Mouse (Mus musculus): Measurements from ENCODE around the gene Ppp2r5c. TPM values are rescaled to one million over a fixed set of nuclear protein-coding genes. Genes with fewer than 3 reads are reported as not detected.

Ppp2r5c gene
- polyA plus RNA-seq, 1 experiment from 2014 or later, result 148 TPM

DNA sequence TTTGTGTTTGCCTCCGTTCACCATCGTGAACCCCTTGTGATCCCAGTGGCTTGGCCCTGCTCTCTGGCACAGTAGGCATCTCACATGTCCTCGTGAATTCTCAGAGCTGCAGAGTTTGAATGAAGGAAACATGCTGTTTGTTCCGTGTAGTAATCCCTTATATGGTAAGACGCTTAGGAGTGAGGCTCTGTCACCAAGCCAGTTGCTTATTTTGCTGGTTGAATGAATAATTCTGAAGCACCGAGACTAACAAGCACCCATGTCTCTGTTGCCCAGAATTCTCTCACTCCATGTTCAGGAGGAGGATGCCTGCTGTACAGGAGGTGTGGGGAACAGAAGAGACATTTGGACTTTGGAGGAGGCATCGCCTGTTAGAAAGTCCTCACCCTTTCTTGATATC lies 9.1 kb downstream of the Ppp2r5c start:
- Histone ChIP-seq H3K36me3 (ENCODE audit: control insufficient read depth, insufficient read depth, low read length) (no peaks in the 10 kb centered on the region), H3K27me3 (ENCODE audit: control insufficient read depth, insufficient read depth, low read length) (no peaks in the 10 kb centered on the region), H3K9ac (replicated peaks; ENCODE audit: low read depth, low read length) (no peak overlapping the region), H3K4me3 (ENCODE audit: low read depth, low read length) (no peak overlapping the region), H3K4me1 (ENCODE audit: control insufficient read depth, insufficient read depth, low read length) (no peaks in the 10 kb centered on the region), H3K9me3 (ENCODE audit: control insufficient read depth, low read length) (no peaks in the 10 kb centered on the region), H3K27ac (ENCODE audit: low read depth, low read length) (no peak overlapping the region), H3K4me2 (ENCODE audit: low read depth, low read length) (no peak overlapping the region)
- WGBS, result 90% methylated on average over 7 of the region's 7 CpGs
- no peak for ATAC-seq (ENCODE audit: low read depth)

DNA sequence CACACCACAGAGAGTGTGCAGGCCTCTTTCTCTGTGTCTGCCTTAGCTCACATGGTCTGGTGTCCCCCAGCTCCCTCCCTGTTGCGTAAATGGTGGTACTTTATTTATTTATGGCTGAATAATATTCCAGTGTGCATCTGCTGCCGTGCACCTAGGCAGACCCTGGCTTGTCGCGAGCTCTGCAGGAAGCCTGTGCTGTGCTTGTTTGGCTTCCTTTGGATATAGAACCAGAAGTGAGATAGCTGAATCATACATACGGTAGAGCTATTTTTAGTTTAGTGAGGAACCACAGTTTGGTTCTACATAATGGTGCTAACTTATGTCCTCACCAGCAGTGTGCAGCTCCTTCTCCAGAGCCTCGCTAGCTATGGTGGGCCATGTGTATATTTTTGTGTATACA lies 11.7 kb downstream of the Ppp2r5c start:
- no peak for ATAC-seq (ENCODE audit: low read depth)
- Histone ChIP-seq H3K4me3 (ENCODE audit: low read depth, low read length) (no peak overlapping the region), H3K36me3 (ENCODE audit: control insufficient read depth, insufficient read depth, low read length) (no peaks in the 10 kb centered on the region), H3K27me3 (ENCODE audit: control insufficient read depth, insufficient read depth, low read length) (no peaks in the 10 kb centered on the region), H3K4me1 (ENCODE audit: control insufficient read depth, insufficient read depth, low read length) (no peaks in the 10 kb centered on the region), H3K4me2 (ENCODE audit: low read depth, low read length) (no peak overlapping the region), H3K9ac (replicated peaks; ENCODE audit: low read depth, low read length) (no peak overlapping the region), H3K9me3 (ENCODE audit: control insufficient read depth, low read length) (no peaks in the 10 kb centered on the region), H3K27ac (ENCODE audit: low read depth, low read length) (no peak overlapping the region)
- 86% methylated on average over 6 of the region's 6 CpGs for WGBS

DNA sequence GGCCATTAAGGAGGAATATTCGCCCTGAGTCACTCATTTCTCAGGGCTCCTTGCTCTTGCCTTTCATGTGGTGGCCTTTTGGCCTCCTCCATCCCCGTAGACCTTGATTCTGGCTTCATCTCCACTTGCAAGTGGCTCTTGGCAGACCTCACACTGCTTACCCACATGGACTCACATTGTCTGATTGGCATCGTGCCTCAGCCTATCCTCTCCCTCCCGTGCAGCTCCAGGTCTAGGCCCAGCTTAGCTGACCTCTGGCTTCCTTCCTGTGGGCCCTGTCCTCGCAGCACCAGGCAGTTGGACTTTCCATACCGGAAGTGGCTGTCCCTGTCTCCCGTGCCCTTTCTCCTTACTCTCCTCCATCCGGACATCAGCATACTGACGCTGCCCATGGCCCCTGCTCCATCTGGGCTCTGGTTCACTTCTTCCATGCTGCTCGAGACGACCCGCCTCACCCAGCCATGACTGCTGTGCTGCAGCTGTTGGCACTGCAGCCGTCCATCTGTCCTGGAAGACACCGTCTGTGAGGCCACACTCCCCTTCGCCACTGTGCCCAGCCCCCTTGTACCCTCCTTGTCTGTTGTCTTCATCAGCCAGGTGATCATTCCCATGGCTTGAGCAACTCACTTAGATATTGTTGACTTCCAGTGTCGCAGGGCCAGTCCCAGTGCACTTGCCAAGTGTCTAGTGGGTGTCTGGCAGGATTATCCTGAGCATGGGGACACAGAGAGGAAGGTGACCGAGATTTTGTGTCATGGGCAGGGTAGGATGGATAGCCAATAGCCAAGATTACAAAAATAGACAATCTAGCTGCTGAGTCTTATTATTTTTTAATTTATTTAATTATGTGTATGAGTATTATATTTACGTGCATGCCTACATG lies 13.7 kb downstream of the Ppp2r5c start:
- Histone ChIP-seq H3K27me3 (ENCODE audit: control insufficient read depth, insufficient read depth, low read length) (no peaks in the 10 kb centered on the region), H3K4me2 (ENCODE audit: low read depth, low read length) (no peak overlapping the region), H3K27ac (ENCODE audit: low read depth, low read length) (no peak overlapping the region), H3K9ac (replicated peaks; ENCODE audit: low read depth, low read length) (no peak overlapping the region), H3K4me3 (ENCODE audit: low read depth, low read length) (no peak overlapping the region), H3K36me3 (ENCODE audit: control insufficient read depth, insufficient read depth, low read length) (no peaks in the 10 kb centered on the region), H3K9me3 (ENCODE audit: control insufficient read depth, low read length) (no peaks in the 10 kb centered on the region), H3K4me1 (ENCODE audit: control insufficient read depth, insufficient read depth, low read length) (no peaks in the 10 kb centered on the region)
- WGBS, result 85% methylated on average over 18 of the region's 18 CpGs
- no peak for ATAC-seq (ENCODE audit: low read depth)

DNA sequence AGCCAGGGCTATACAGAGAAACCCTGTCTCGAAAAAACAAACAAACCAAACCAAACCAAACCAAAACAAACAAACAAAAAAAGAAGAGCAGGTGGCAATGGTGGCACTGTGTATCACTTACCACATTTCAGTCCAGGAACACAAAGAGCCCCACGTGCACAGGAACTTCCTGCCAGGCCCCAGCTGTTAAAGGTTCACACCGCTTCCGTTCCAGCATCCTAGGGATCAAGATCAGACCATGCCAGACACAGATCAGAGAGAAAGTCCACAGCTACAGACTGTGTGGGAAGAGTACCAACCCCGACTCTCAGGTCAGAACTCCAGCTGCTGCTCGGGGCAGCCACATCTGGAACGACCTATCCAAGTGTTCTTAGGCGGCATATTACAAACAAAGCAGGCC lies 16.8 kb downstream of the Ppp2r5c start:
- Histone ChIP-seq H3K4me1 (ENCODE audit: control insufficient read depth, insufficient read depth, low read length) (no peaks in the 10 kb centered on the region), H3K4me3 (ENCODE audit: low read depth, low read length) (no peak overlapping the region), H3K9ac (replicated peaks; ENCODE audit: low read depth, low read length) (no peak overlapping the region), H3K36me3 (ENCODE audit: control insufficient read depth, insufficient read depth, low read length) (no peaks in the 10 kb centered on the region; the same call in 1 of the 2 replicates), H3K4me2 (ENCODE audit: low read depth, low read length) (no peak overlapping the region), H3K27me3 (ENCODE audit: control insufficient read depth, insufficient read depth, low read length) (no peaks in the 10 kb centered on the region), H3K27ac (ENCODE audit: low read depth, low read length) (no peak overlapping the region), H3K9me3 (ENCODE audit: control insufficient read depth, low read length) (no peaks in the 10 kb centered on the region)
- WGBS, result 81% methylated on average over 8 of the region's 8 CpGs
- ATAC-seq (ENCODE audit: low read depth), result no peak

DNA sequence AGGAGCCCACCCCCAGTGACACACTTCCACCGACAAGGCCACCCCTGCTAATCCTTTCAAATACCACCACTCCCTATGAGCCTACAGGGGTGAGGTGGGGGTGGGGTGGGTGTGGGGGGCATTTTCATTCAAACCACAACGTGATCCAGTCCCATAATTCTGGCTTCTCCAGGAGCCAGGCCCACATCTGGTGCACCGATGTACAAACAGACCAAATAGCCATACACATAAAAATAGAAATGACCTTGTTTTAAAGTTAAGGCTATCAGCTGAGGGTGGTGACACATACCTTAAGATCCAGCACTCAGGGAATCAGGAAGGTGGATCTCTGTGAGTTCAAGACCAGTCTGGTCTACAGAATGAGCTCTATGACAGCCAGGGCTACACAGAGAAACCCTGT lies 24.5 kb downstream of the Ppp2r5c start:
- 81% methylated on average over 3 of the region's 3 CpGs for WGBS
- H3K27ac ChIP-seq (ENCODE audit: low read depth, low read length), result no peak overlapping the region
- ATAC-seq (ENCODE audit: low read depth), result no peak
- no peaks in the 10 kb centered on the region; the same call in 1 of the 2 replicates for H3K36me3 ChIP-seq (ENCODE audit: control insufficient read depth, insufficient read depth, low read length)
- H3K9ac ChIP-seq (replicated peaks; ENCODE audit: low read depth, low read length), result no peak overlapping the region
- no peak overlapping the region for H3K4me2 ChIP-seq (ENCODE audit: low read depth, low read length)
- H3K9me3 ChIP-seq (ENCODE audit: control insufficient read depth, low read length), result no peaks in the 10 kb centered on the region
- no peaks in the 10 kb centered on the region for H3K27me3 ChIP-seq (ENCODE audit: control insufficient read depth, insufficient read depth, low read length)
- H3K4me3 ChIP-seq (ENCODE audit: low read depth, low read length), result no peak overlapping the region
- H3K4me1 ChIP-seq (ENCODE audit: control insufficient read depth, insufficient read depth, low read length), result no peaks in the 10 kb centered on the region

DNA sequence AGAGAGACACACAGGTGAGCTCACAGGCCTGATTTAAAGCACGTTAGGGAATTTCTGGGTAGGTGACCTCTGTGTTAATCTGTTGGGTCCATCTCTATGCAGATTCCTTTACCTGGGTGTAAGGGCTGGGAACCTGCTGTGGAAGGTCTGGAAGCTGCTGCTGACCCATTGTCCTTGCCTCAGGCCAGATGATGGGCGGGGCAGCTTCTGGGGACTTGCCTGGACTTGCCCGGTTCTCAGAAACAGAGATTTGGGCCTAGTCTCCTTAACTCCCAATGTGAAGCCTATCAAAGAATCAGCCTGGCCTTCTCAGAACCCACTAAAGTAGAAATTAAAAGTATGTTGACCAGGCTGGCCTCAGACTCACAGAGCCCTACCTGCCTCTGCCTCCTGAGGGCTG lies 25.3 kb downstream of the Ppp2r5c start:
- H3K36me3 ChIP-seq (ENCODE audit: control insufficient read depth, insufficient read depth, low read length), result no peaks in the 10 kb centered on the region; the same call in 1 of the 2 replicates
- no peak for ATAC-seq (ENCODE audit: low read depth)
- no peak overlapping the region for H3K9ac ChIP-seq (replicated peaks; ENCODE audit: low read depth, low read length)
- WGBS, result 74% methylated on average over 3 of the region's 3 CpGs
- H3K4me1 ChIP-seq (ENCODE audit: control insufficient read depth, insufficient read depth, low read length), result no peaks in the 10 kb centered on the region
- H3K27ac ChIP-seq (ENCODE audit: low read depth, low read length), result no peak overlapping the region
- H3K4me3 ChIP-seq (ENCODE audit: low read depth, low read length), result no peak overlapping the region
- H3K4me2 ChIP-seq (ENCODE audit: low read depth, low read length), result no peak overlapping the region
- H3K9me3 ChIP-seq (ENCODE audit: control insufficient read depth, low read length), result no peaks in the 10 kb centered on the region
- H3K27me3 ChIP-seq (ENCODE audit: control insufficient read depth, insufficient read depth, low read length), result no peaks in the 10 kb centered on the region

DNA sequence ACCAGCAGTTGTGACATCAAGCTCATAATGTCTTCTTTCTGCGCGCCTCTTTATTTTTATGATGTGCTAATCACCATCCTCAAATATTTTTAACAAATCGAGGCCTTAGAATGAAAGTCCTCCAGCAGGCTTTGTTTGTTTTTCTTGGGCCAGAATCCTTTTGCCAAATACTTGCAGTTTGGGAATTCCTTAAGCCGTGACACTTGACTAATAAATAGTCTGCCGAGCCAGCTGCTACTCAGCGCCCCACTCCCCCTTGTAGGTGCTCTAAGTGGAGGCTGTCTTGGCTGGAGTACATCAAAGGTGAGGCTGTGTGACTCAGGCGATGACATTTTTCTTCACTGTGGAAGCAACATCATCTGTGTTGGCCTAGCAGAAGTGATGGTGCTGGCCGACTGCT lies 27.6 kb downstream of the Ppp2r5c start:
- Histone ChIP-seq H3K27me3 (ENCODE audit: control insufficient read depth, insufficient read depth, low read length) (no peaks in the 10 kb centered on the region), H3K9ac (replicated peaks; ENCODE audit: low read depth, low read length) (no peak overlapping the region), H3K4me2 (ENCODE audit: low read depth, low read length) (no peak overlapping the region), H3K9me3 (ENCODE audit: control insufficient read depth, low read length) (no peaks in the 10 kb centered on the region), H3K36me3 (ENCODE audit: control insufficient read depth, insufficient read depth, low read length) (no peaks in the 10 kb centered on the region), H3K27ac (ENCODE audit: low read depth, low read length) (no peak overlapping the region), H3K4me3 (ENCODE audit: low read depth, low read length) (no peak overlapping the region), H3K4me1 (ENCODE audit: control insufficient read depth, insufficient read depth, low read length) (no peaks in the 10 kb centered on the region)
- 80% methylated on average over 8 of the region's 8 CpGs for WGBS
- no peak for ATAC-seq (ENCODE audit: low read depth)

DNA sequence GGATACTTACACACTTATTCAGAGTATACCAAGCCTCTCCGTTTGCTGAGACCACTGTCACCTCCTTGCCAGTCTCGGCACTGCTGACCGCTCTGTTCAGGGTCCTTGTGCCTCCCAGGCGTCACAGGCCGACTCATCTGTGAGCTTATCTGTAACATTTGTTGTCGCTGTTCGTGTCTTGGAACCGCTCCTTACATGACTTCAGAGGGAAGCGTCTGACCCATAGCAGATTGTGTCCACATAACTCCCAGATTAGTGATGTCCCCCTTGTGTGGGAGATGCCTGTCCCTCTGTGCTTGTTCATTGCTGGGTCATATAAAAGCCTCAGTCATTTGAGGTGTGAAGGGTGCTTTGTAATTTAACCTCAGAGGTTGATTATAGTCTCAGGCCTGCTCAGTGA lies 29.6 kb downstream of the Ppp2r5c start:
- no peak overlapping the region for H3K4me3 ChIP-seq (ENCODE audit: low read depth, low read length)
- 85% methylated on average over 9 of the region's 9 CpGs for WGBS
- no peaks in the 10 kb centered on the region for H3K9me3 ChIP-seq (ENCODE audit: control insufficient read depth, low read length)
- no peaks in the 10 kb centered on the region for H3K4me1 ChIP-seq (ENCODE audit: control insufficient read depth, insufficient read depth, low read length)
- H3K27me3 ChIP-seq (ENCODE audit: control insufficient read depth, insufficient read depth, low read length), result no peaks in the 10 kb centered on the region
- H3K36me3 ChIP-seq (ENCODE audit: control insufficient read depth, insufficient read depth, low read length), result no peaks in the 10 kb centered on the region
- H3K4me2 ChIP-seq (ENCODE audit: low read depth, low read length), result no peak overlapping the region
- H3K9ac ChIP-seq (replicated peaks; ENCODE audit: low read depth, low read length), result no peak overlapping the region
- no peak overlapping the region for H3K27ac ChIP-seq (ENCODE audit: low read depth, low read length)
- ATAC-seq (ENCODE audit: low read depth), result no peak

DNA sequence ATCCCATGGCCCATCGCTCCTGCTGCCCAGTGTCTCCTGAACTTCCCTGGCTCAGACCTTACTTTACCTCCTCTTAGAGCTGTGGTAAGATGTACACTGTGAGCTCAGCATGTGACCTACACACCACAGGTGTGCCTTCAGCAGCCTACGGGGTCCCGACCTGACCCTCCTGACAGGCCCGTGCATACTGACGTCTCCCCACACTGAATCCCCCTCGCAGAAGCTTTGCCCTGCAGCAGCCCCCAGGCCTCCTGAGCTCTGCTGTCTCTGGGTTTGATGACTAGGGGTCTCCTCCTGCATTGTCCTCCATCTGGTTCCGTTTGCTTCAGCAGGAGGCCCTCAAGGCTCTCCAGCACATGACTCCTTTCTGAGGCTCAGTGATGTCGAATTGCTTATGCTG lies 31.0 kb downstream of the Ppp2r5c start:
- whole genome bisulfite sequencing, result 94% methylated on average over 8 of the region's 8 CpGs
- ATAC-seq (ENCODE audit: low read depth), result no peak

More for the DNA sequence above, 31.0 kb downstream of the Ppp2r5c start:
- H3K9me3 ChIP-seq (ENCODE audit: control insufficient read depth, low read length), result no peaks in the 10 kb centered on the region
- no peak overlapping the region for H3K27ac ChIP-seq (ENCODE audit: low read depth, low read length)
- H3K4me2 ChIP-seq (ENCODE audit: low read depth, low read length), result no peak overlapping the region
- H3K4me1 ChIP-seq (ENCODE audit: control insufficient read depth, insufficient read depth, low read length), result no peaks in the 10 kb centered on the region
- no peak overlapping the region for H3K4me3 ChIP-seq (ENCODE audit: low read depth, low read length)
- no peaks in the 10 kb centered on the region for H3K27me3 ChIP-seq (ENCODE audit: control insufficient read depth, insufficient read depth, low read length)
- no peaks in the 10 kb centered on the region for H3K36me3 ChIP-seq (ENCODE audit: control insufficient read depth, insufficient read depth, low read length)
- no peak overlapping the region for H3K9ac ChIP-seq (replicated peaks; ENCODE audit: low read depth, low read length)
